Mouse (Mus musculus) MEL (cell line): ENCODE data around the gene Spib.

Experiments
- CTCF ChIP-seq, 3 experiments: IDR thresholded peaks in 2 of 3; conservative IDR thresholded peaks in 1 of 3; 2 replicates each; pipeline ENCODE4 v1.5.1; 2011 to 2012; ENCODE audit warnings: low read length in 3 of 3, low read depth in 2 of 3, mild to moderate bottlenecking in 2 of 3, improper control_type of control experiment in 1 of 3, inconsistent platforms in 1 of 3, mixed read lengths in 1 of 3, moderate library complexity in 1 of 3; ENCODE audit not compliant: control insufficient read depth in 1 of 3, insufficient read depth in 1 of 3, poor library complexity in 1 of 3, severe bottlenecking in 1 of 3
- ELF1 ChIP-seq: IDR thresholded peaks from 2 replicates; pipeline ENCODE4 v1.6.1; 2014; ENCODE audit warnings: low read depth, mild to moderate bottlenecking, inconsistent platforms, low read length, improper control_type of control experiment, moderate library complexity
- EP300 ChIP-seq, 2 experiments: IDR thresholded peaks; 2 replicates each; pipeline ENCODE4 v1.6.1; 2011; ENCODE audit warnings: improper control_type of control experiment in 2 of 2, low read length in 2 of 2, low read depth in 1 of 2, mild to moderate bottlenecking in 1 of 2
- GATA1 ChIP-seq: IDR thresholded peaks from 2 replicates; pipeline ENCODE4 v1.6.1; 2011; ENCODE audit warnings: low read depth, low read length, improper control_type of control experiment
- MXI1 ChIP-seq: IDR thresholded peaks from 2 replicates; pipeline ENCODE4 v1.6.1; 2011; ENCODE audit warnings: mild to moderate bottlenecking, low read depth, low read length, improper control_type of control experiment
- MYB ChIP-seq: IDR thresholded peaks from 2 replicates; pipeline ENCODE4 v1.6.1; 2011; ENCODE audit warnings: mild to moderate bottlenecking, low read depth, low read length, improper control_type of control experiment
- NRF1 ChIP-seq: IDR thresholded peaks from 2 replicates; pipeline ENCODE4 v1.6.1; 2014; ENCODE audit warnings: low read depth, mild to moderate bottlenecking, inconsistent platforms, low read length, improper control_type of control experiment, moderate library complexity; ENCODE audit not compliant: poor library complexity, insufficient read depth, severe bottlenecking
- POLR2A ChIP-seq, 2 experiments: IDR thresholded peaks; 2 replicates each; pipeline ENCODE4 v1.6.1; 2011 to 2012; ENCODE audit warnings: low read length in 2 of 2, mild to moderate bottlenecking in 2 of 2, control low read depth in 1 of 2, improper control_type of control experiment in 1 of 2, low read depth in 1 of 2, moderate library complexity in 1 of 2; ENCODE audit not compliant: control insufficient read depth in 1 of 2, insufficient read depth in 1 of 2, poor library complexity in 1 of 2
- USF1 ChIP-seq: IDR thresholded peaks from 2 replicates; pipeline ENCODE4 v1.6.1; 2014; ENCODE audit warnings: low read depth, mild to moderate bottlenecking, inconsistent platforms, low read length, improper control_type of control experiment, moderate library complexity
- USF2 ChIP-seq, 2 experiments: IDR thresholded peaks; 2 replicates each; pipeline ENCODE4 v1.6.1; 2011 to 2012; ENCODE audit warnings: improper control_type of control experiment in 2 of 2, low read length in 2 of 2, borderline replicate concordance in 1 of 2, inconsistent platforms in 1 of 2, low read depth in 1 of 2, mild to moderate bottlenecking in 1 of 2; ENCODE audit not compliant: insufficient read depth in 1 of 2
- ZC3H11A ChIP-seq: IDR thresholded peaks from 2 replicates; pipeline ENCODE4 v1.6.1; 2012; ENCODE audit warnings: low read depth, mild to moderate bottlenecking, inconsistent platforms, low read length, improper control_type of control experiment
- ZNF384 ChIP-seq: IDR thresholded peaks from 2 replicates; pipeline ENCODE4 v1.6.1; 2012; ENCODE audit warnings: low read depth, mild to moderate bottlenecking, inconsistent platforms, low read length, improper control_type of control experiment

DNA sequence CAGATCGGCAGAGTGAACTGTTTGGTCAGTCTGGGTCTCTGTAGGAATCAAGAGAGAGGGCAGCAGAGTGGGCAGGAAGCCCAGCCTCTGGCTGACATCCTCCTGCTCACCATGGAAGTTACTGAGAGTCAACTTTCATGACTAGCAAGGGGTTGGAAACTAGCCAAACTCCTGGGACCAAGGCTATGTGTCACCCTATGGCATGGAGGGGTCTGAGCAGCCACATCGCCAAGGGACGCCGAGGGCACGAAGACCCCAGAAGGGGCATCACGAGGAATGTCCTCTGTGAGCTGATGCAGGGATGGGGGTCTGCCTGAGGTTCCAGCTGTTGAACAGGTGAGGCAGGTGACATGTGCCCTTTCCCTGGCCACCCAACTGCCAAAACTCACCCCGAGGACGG lies 43.3 kb downstream of the Spib start:
- TF ChIP-seq EP300 (IDR thresholded peaks at IDR 0.05; ENCODE audit: low read depth in 1 of 2, low read length in 2 of 2) (no peak), POLR2A (IDR thresholded peaks at IDR 0.05; ENCODE audit: control insufficient read depth in 1 of 2, insufficient read depth in 1 of 2, low read depth in 1 of 2, low read length in 2 of 2, poor library complexity in 1 of 2) (no peak), USF1 (no peak), MXI1 (no peak), USF2 (IDR thresholded peaks at IDR 0.05; ENCODE audit: borderline replicate concordance in 1 of 2, insufficient read depth in 1 of 2, low read depth in 1 of 2, low read length in 2 of 2) (no peak), CTCF (IDR thresholded peaks at IDR 0.05 in 2 of 3, conservative IDR thresholded peaks at IDR 0.05 in 1 of 3; ENCODE audit: control insufficient read depth in 1 of 3, insufficient read depth in 1 of 3, low read depth in 2 of 3, low read length in 3 of 3, poor library complexity in 1 of 3, severe bottlenecking in 1 of 3) (no peak), ZC3H11A (no peak), ZNF384 (no peak), MYB (no peak), ELF1 (no peak), NRF1 (no peak), GATA1 (no peak)
